Mouse (Mus musculus): ENCODE data around the gene Slc6a21. TPM values are rescaled to one million over a fixed set of nuclear protein-coding genes. Genes with fewer than 3 reads are reported as not detected.

The Slc6a21 gene
- polyA plus RNA-seq, 1 experiment from 2014 or later, result not detected

Other genes with a start within 250 kb of the Slc6a21 start
- gene Prr12, start 224.6 kb upstream of the Slc6a21 start, polyA plus RNA-seq (2015; fragmentation: Nextera tagmentation; extraction: Ambion mirVana), result 14.0 and 17.0 TPM in 2 replicates
- 56.5 and 61.8 TPM in 2 replicates for gene Nosip, start 215.1 kb upstream of the Slc6a21 start, polyA plus RNA-seq (2015; fragmentation: Nextera tagmentation; extraction: Ambion mirVana)
- 13.2 and 14.5 TPM in 2 replicates for gene Prrg2, start 214.8 kb upstream of the Slc6a21 start, polyA plus RNA-seq (2015; fragmentation: Nextera tagmentation; extraction: Ambion mirVana)
- gene Rcn3, start 185.3 kb upstream of the Slc6a21 start, polyA plus RNA-seq (2015; fragmentation: Nextera tagmentation; extraction: Ambion mirVana), result 57.7 and 69.8 TPM in 2 replicates
- 17.6 and 18.4 TPM in 2 replicates for gene Fcgrt, start 173.7 kb upstream of the Slc6a21 start, polyA plus RNA-seq (2015; fragmentation: Nextera tagmentation; extraction: Ambion mirVana)
- 1,074 TPM in 2 replicates for gene Rps11, start 153.1 kb upstream of the Slc6a21 start, polyA plus RNA-seq (2015; fragmentation: Nextera tagmentation; extraction: Ambion mirVana)
- 838 and 877 TPM in 2 replicates for gene Rpl13a, start 148.8 kb upstream of the Slc6a21 start, polyA plus RNA-seq (2015; fragmentation: Nextera tagmentation; extraction: Ambion mirVana)
- 0.24 TPM in 1 of 2 replicates, not detected in the other for gene Gm45713, start 141.3 kb upstream of the Slc6a21 start, polyA plus RNA-seq (2015; fragmentation: Nextera tagmentation; extraction: Ambion mirVana)
- gene Flt3l, start 141.1 kb upstream of the Slc6a21 start, polyA plus RNA-seq (2015; fragmentation: Nextera tagmentation; extraction: Ambion mirVana), result 0.82 and 1.3 TPM in 2 replicates
- gene Pih1d1, start 123.2 kb upstream of the Slc6a21 start, polyA plus RNA-seq (2015; fragmentation: Nextera tagmentation; extraction: Ambion mirVana), result 93.0 and 96.0 TPM in 2 replicates
- 24.7 and 27.2 TPM in 2 replicates for gene Aldh16a1, start 122.9 kb upstream of the Slc6a21 start, polyA plus RNA-seq (2015; fragmentation: Nextera tagmentation; extraction: Ambion mirVana)
- 0.34 and 1.8 TPM in 2 replicates for gene Slc17a7, start 113.6 kb upstream of the Slc6a21 start, polyA plus RNA-seq (2015; fragmentation: Nextera tagmentation; extraction: Ambion mirVana)
- not detected in 2 replicates for gene Gfy, start 97.9 kb upstream of the Slc6a21 start, polyA plus RNA-seq (2015; fragmentation: Nextera tagmentation; extraction: Ambion mirVana)
- gene Pth2, start 96.5 kb upstream of the Slc6a21 start, polyA plus RNA-seq (2015; fragmentation: Nextera tagmentation; extraction: Ambion mirVana), result 1.8 and 2.1 TPM in 2 replicates
- 0.59 and 0.97 TPM in 2 replicates for gene Ccdc155, start 72.6 kb upstream of the Slc6a21 start, polyA plus RNA-seq (2015; fragmentation: Nextera tagmentation; extraction: Ambion mirVana)
- 1.5 and 1.6 TPM in 2 replicates for gene Dkkl1, start 65.4 kb upstream of the Slc6a21 start, polyA plus RNA-seq (2015; fragmentation: Nextera tagmentation; extraction: Ambion mirVana)
- gene Tead2, start 61.8 kb upstream of the Slc6a21 start, polyA plus RNA-seq (2015; fragmentation: Nextera tagmentation; extraction: Ambion mirVana), result 112 and 124 TPM in 2 replicates
- gene Cd37, start 38.4 kb upstream of the Slc6a21 start, polyA plus RNA-seq (2015; fragmentation: Nextera tagmentation; extraction: Ambion mirVana), result 0.84 and 1.5 TPM in 2 replicates
- gene Slc6a16, start 36.4 kb upstream of the Slc6a21 start, polyA plus RNA-seq (2015; fragmentation: Nextera tagmentation; extraction: Ambion mirVana), result 0.24 and 0.28 TPM in 2 replicates
- gene Trpm4, start 56.3 kb downstream of the Slc6a21 start, polyA plus RNA-seq (2015; fragmentation: Nextera tagmentation; extraction: Ambion mirVana), result 7.3 and 10.8 TPM in 2 replicates
- 0.10 and 0.26 TPM in 2 replicates for gene Hrc, start 57.8 kb downstream of the Slc6a21 start, polyA plus RNA-seq (2015; fragmentation: Nextera tagmentation; extraction: Ambion mirVana)
- gene Ppfia3, start 89.5 kb downstream of the Slc6a21 start, polyA plus RNA-seq (2015; fragmentation: Nextera tagmentation; extraction: Ambion mirVana), result 17.2 and 19.8 TPM in 2 replicates
- gene Lin7b, start 93.1 kb downstream of the Slc6a21 start, polyA plus RNA-seq (2015; fragmentation: Nextera tagmentation; extraction: Ambion mirVana), result 7.1 and 7.9 TPM in 2 replicates
- 223 and 238 TPM in 2 replicates for gene Snrnp70, start 118.2 kb downstream of the Slc6a21 start, polyA plus RNA-seq (2015; fragmentation: Nextera tagmentation; extraction: Ambion mirVana)
- not detected in 2 replicates for gene Kcna7, start 128.1 kb downstream of the Slc6a21 start, polyA plus RNA-seq (2015; fragmentation: Nextera tagmentation; extraction: Ambion mirVana)
- not detected in 2 replicates for gene Ntf5, start 136.2 kb downstream of the Slc6a21 start, polyA plus RNA-seq (2015; fragmentation: Nextera tagmentation; extraction: Ambion mirVana)
- 0.50 TPM in 1 of 2 replicates, not detected in the other for gene Lhb, start 143.3 kb downstream of the Slc6a21 start, polyA plus RNA-seq (2015; fragmentation: Nextera tagmentation; extraction: Ambion mirVana)
- 20.6 and 23.4 TPM in 2 replicates for gene Gys1, start 157.3 kb downstream of the Slc6a21 start, polyA plus RNA-seq (2015; fragmentation: Nextera tagmentation; extraction: Ambion mirVana)
- gene Ruvbl2, start 160.6 kb downstream of the Slc6a21 start, polyA plus RNA-seq (2015; fragmentation: Nextera tagmentation; extraction: Ambion mirVana), result 121 and 123 TPM in 2 replicates
- gene Ftl1, start 182.4 kb downstream of the Slc6a21 start, polyA plus RNA-seq (2015; fragmentation: Nextera tagmentation; extraction: Ambion mirVana), result 6,845 and 7,096 TPM in 2 replicates
- gene Bax, start 189.4 kb downstream of the Slc6a21 start, polyA plus RNA-seq (2015; fragmentation: Nextera tagmentation; extraction: Ambion mirVana), result 259 and 265 TPM in 2 replicates
- gene Tulp2, start 204.4 kb downstream of the Slc6a21 start, polyA plus RNA-seq (2015; fragmentation: Nextera tagmentation; extraction: Ambion mirVana), result 0.22 TPM in 1 of 2 replicates, not detected in the other
- gene Gm45808, start 209.3 kb downstream of the Slc6a21 start, polyA plus RNA-seq (2015; fragmentation: Nextera tagmentation; extraction: Ambion mirVana), result not detected in 2 replicates
- gene Dhdh, start 211.3 kb downstream of the Slc6a21 start, polyA plus RNA-seq (2015; fragmentation: Nextera tagmentation; extraction: Ambion mirVana), result 3.3 and 3.6 TPM in 2 replicates
- 86.7 and 101 TPM in 2 replicates for gene Nucb1, start 232.9 kb downstream of the Slc6a21 start, polyA plus RNA-seq (2015; fragmentation: Nextera tagmentation; extraction: Ambion mirVana)
- 11.7 and 11.9 TPM in 2 replicates for gene Ppp1r15a, start 248.8 kb downstream of the Slc6a21 start, polyA plus RNA-seq (2015; fragmentation: Nextera tagmentation; extraction: Ambion mirVana)
- gene Plekha4, start 248.8 kb downstream of the Slc6a21 start, polyA plus RNA-seq (2015; fragmentation: Nextera tagmentation; extraction: Ambion mirVana), result 0.23 and 0.46 TPM in 2 replicates